Mouse (Mus musculus) MEL (cell line): ENCODE measurements around the gene Sars2. TPM values are rescaled to one million over a fixed set of nuclear protein-coding genes. Genes with fewer than 3 reads are reported as not detected.

Source experiments
- DNase-seq: peaks from one replicate; pipeline ENCODE4 v3.0.0; 2011; ENCODE audit warnings: low read depth, low spot score
- H3K27ac ChIP-seq: 2 replicates; pipeline ENCODE4 v1.5.1; 2012; ENCODE audit warnings: low read depth, mild to moderate bottlenecking, control low read depth, low read length, moderate library complexity; ENCODE audit not compliant: control insufficient read depth
- H3K27me3 ChIP-seq, 2 experiments: fragments of 150-350 bp in 1 of 2; sonication (generic) in 1 of 2; 2 replicates each; pipeline ENCODE4 v1.6.1; 2012; ENCODE audit warnings: low read length in 2 of 2, mild to moderate bottlenecking in 2 of 2, improper control_type of control experiment in 1 of 2, moderate library complexity in 1 of 2; ENCODE audit not compliant: insufficient read depth in 2 of 2, control insufficient read depth in 1 of 2
- H3K36me3 ChIP-seq, 2 experiments: 2 replicates each; pipeline ENCODE4 v1.6.1; 2012 to 2014; ENCODE audit warnings: low read length in 2 of 2, improper control_type of control experiment in 1 of 2, inconsistent platforms in 1 of 2, mild to moderate bottlenecking in 1 of 2; ENCODE audit not compliant: insufficient read depth in 2 of 2, control insufficient read depth in 1 of 2
- H3K4me1 ChIP-seq, 2 experiments: fragments of 150-350 bp in 1 of 2; sonication (generic) in 1 of 2; 2 replicates each; pipeline ENCODE4 v1.6.1; 2012; ENCODE audit warnings: low read length in 2 of 2, improper control_type of control experiment in 1 of 2, mild to moderate bottlenecking in 1 of 2; ENCODE audit not compliant: insufficient read depth in 2 of 2, control insufficient read depth in 1 of 2
- H3K4me3 ChIP-seq, 2 experiments: fragments of 150-350 bp in 1 of 2; sonication (generic) in 1 of 2; 2 replicates each; pipeline ENCODE4 v1.5.1; 2012; ENCODE audit warnings: low read depth in 2 of 2, low read length in 2 of 2, mild to moderate bottlenecking in 2 of 2, moderate library complexity in 2 of 2, control low read depth in 1 of 2, improper control_type of control experiment in 1 of 2; ENCODE audit not compliant: control insufficient read depth in 1 of 2, insufficient read depth in 1 of 2
- H3K79me2 ChIP-seq: 2 replicates; pipeline ENCODE4 v1.6.1; 2012; ENCODE audit warnings: mild to moderate bottlenecking, low read length, moderate library complexity; ENCODE audit not compliant: control insufficient read depth, poor library complexity, insufficient read depth
- H3K9ac ChIP-seq: 2 replicates; pipeline ENCODE4 v1.6.1; 2012; ENCODE audit warnings: low read depth, mild to moderate bottlenecking, control low read depth, low read length, moderate library complexity; ENCODE audit not compliant: control insufficient read depth, poor library complexity, severe bottlenecking
- H3K9me3 ChIP-seq: fragments of 150-350 bp; sonication (generic); replicated peaks from 2 replicates; pipeline ENCODE4 v1.6.1; 2012; ENCODE audit warnings: mild to moderate bottlenecking, low read length, improper control_type of control experiment, moderate library complexity; ENCODE audit not compliant: insufficient read depth
- BHLHE40 ChIP-seq: IDR thresholded peaks from 2 replicates; pipeline ENCODE4 v1.6.1; 2012; ENCODE audit warnings: low read depth, mild to moderate bottlenecking, inconsistent platforms, low read length, improper control_type of control experiment, borderline replicate concordance
- ELF1 ChIP-seq: IDR thresholded peaks from 2 replicates; pipeline ENCODE4 v1.6.1; 2014; ENCODE audit warnings: low read depth, mild to moderate bottlenecking, inconsistent platforms, low read length, improper control_type of control experiment, moderate library complexity
- EP300 ChIP-seq, 2 experiments: IDR thresholded peaks; 2 replicates each; pipeline ENCODE4 v1.6.1; 2011; ENCODE audit warnings: improper control_type of control experiment in 2 of 2, low read length in 2 of 2, low read depth in 1 of 2, mild to moderate bottlenecking in 1 of 2
- ETS1 ChIP-seq: IDR thresholded peaks from 2 replicates; pipeline ENCODE4 v1.6.1; 2012; ENCODE audit warnings: low read depth, mild to moderate bottlenecking, inconsistent platforms, low read length, improper control_type of control experiment, moderate library complexity
- GATA1 ChIP-seq: IDR thresholded peaks from 2 replicates; pipeline ENCODE4 v1.6.1; 2011; ENCODE audit warnings: low read depth, low read length, improper control_type of control experiment
- MAFK ChIP-seq: IDR thresholded peaks from 2 replicates; pipeline ENCODE4 v1.6.1; 2011; ENCODE audit warnings: low read depth, mild to moderate bottlenecking, low read length, improper control_type of control experiment, borderline replicate concordance
- MAZ ChIP-seq: IDR thresholded peaks from 2 replicates; pipeline ENCODE4 v1.6.1; 2012; ENCODE audit warnings: low read depth, mild to moderate bottlenecking, inconsistent platforms, low read length, improper control_type of control experiment
- MYC ChIP-seq: IDR thresholded peaks from 2 replicates; pipeline ENCODE4 v1.6.1; 2011; ENCODE audit warnings: low read depth, mild to moderate bottlenecking, low read length, improper control_type of control experiment, moderate library complexity
- POLR2A ChIP-seq, 2 experiments: IDR thresholded peaks; 2 replicates each; pipeline ENCODE4 v1.6.1; 2011 to 2012; ENCODE audit warnings: low read length in 2 of 2, mild to moderate bottlenecking in 2 of 2, control low read depth in 1 of 2, improper control_type of control experiment in 1 of 2, low read depth in 1 of 2, moderate library complexity in 1 of 2; ENCODE audit not compliant: control insufficient read depth in 1 of 2, insufficient read depth in 1 of 2, poor library complexity in 1 of 2
- RAD21 ChIP-seq: IDR thresholded peaks from 2 replicates; pipeline ENCODE4 v1.6.1; 2011; ENCODE audit warnings: mild to moderate bottlenecking, low read depth, low read length, improper control_type of control experiment
- RCOR1 ChIP-seq: IDR thresholded peaks from 2 replicates; pipeline ENCODE4 v1.6.1; 2012; ENCODE audit warnings: low read depth, mild to moderate bottlenecking, inconsistent platforms, low read length, improper control_type of control experiment
- SMC3 ChIP-seq: IDR thresholded peaks from 2 replicates; pipeline ENCODE4 v1.6.1; 2011; ENCODE audit warnings: low read depth, low read length, improper control_type of control experiment
- TBP ChIP-seq: IDR thresholded peaks from 2 replicates; pipeline ENCODE4 v1.8.0; 2011; ENCODE audit warnings: low read depth, low read length, improper control_type of control experiment
- TCF12 ChIP-seq: IDR thresholded peaks from 2 replicates; pipeline ENCODE4 v1.6.1; 2014; ENCODE audit warnings: low read depth, mild to moderate bottlenecking, inconsistent platforms, low read length, improper control_type of control experiment, moderate library complexity
- UBTF ChIP-seq: IDR thresholded peaks from 2 replicates; pipeline ENCODE4 v1.6.1; 2012; ENCODE audit warnings: low read depth, mild to moderate bottlenecking, inconsistent platforms, low read length, improper control_type of control experiment, moderate library complexity, borderline replicate concordance; ENCODE audit not compliant: insufficient read depth
- USF2 ChIP-seq, 2 experiments: IDR thresholded peaks; 2 replicates each; pipeline ENCODE4 v1.6.1; 2011 to 2012; ENCODE audit warnings: improper control_type of control experiment in 2 of 2, low read length in 2 of 2, borderline replicate concordance in 1 of 2, inconsistent platforms in 1 of 2, low read depth in 1 of 2, mild to moderate bottlenecking in 1 of 2; ENCODE audit not compliant: insufficient read depth in 1 of 2
- ZC3H11A ChIP-seq: IDR thresholded peaks from 2 replicates; pipeline ENCODE4 v1.6.1; 2012; ENCODE audit warnings: low read depth, mild to moderate bottlenecking, inconsistent platforms, low read length, improper control_type of control experiment
- ZKSCAN1 ChIP-seq: IDR thresholded peaks from 2 replicates; pipeline ENCODE4 v1.6.1; 2012; ENCODE audit warnings: low read depth, mild to moderate bottlenecking, inconsistent platforms, low read length, improper control_type of control experiment, moderate library complexity
- ZNF384 ChIP-seq: IDR thresholded peaks from 2 replicates; pipeline ENCODE4 v1.6.1; 2012; ENCODE audit warnings: low read depth, mild to moderate bottlenecking, inconsistent platforms, low read length, improper control_type of control experiment
- polyA plus RNA-seq, 2 experiments: library from polyadenylated mRNA; stranded (reverse) in 1 of 2; unstranded in 1 of 2; fragments of >175 nt in 1 of 2; fragments of >200 nt in 1 of 2; gene quantifications; 2 replicates each; pipeline versions ENCODE4 v1.2.1 to v1.2.4; 2012; ENCODE audit warnings: low replicate concordance in 2 of 2, low read depth in 1 of 2; ENCODE audit not compliant: insufficient read length in 2 of 2, insufficient read depth in 1 of 2, missing spikeins in 1 of 2
- total RNA-seq: library from RNA; depleted of rRNA; stranded (reverse); fragments of 300-350 nt; gene quantifications from 2 replicates; pipeline ENCODE4 v1.2.3, GENCODE M21; 2012

Sars2 gene
- total and polyA plus RNA-seq, 3 experiments, result 19.2 to 51.4 TPM; not detected in 1

DNA sequence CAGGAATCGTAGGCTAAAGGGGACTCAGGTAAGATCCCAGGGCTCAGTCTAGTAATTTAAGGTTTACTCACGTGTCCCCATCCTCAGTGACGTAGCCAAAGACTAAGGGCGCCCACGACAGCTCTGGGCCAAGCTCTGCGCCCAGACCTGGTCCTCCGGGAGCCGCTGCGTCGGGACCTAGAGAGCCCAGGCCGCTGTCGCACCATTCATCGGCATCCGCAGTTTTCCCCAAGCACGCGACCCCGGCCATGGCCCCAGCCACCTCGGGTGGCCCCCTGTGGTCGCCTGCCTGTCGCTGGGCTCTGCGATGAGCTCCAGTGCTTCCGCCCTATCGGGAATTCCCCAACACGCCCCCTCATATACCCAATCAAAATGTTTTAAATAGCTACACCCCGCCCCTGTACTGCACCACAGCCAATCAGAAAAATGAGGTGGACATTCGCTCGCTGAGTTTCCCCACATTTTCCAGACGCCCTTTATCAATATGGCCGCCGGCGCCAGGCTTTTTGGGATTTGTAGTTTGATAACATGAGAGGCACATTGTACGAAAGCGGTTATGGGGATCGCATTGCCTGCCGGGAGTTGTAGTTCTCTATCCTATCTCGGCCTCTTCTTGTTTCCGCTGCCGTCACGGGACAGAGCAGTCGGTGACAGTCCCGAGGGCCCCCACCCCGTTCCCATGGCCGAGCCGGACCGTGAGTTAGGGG is 24.5 kb downstream of the Sars2 start, which contains the start of gene Sirt2 (continued):
- peak; percentile 53; the same call in 1 of the 2 replicates for TF ChIP-seq BHLHE40
- TF ChIP-seq RCOR1, result no peak
- TF ChIP-seq USF2 (IDR thresholded peaks at IDR 0.05; ENCODE audit: borderline replicate concordance in 1 of 2, insufficient read depth in 1 of 2, low read depth in 1 of 2, low read length in 2 of 2), result peak in 1 of 2 experiments; percentile 26; a peak in 1 of 4 replicates

DNA sequence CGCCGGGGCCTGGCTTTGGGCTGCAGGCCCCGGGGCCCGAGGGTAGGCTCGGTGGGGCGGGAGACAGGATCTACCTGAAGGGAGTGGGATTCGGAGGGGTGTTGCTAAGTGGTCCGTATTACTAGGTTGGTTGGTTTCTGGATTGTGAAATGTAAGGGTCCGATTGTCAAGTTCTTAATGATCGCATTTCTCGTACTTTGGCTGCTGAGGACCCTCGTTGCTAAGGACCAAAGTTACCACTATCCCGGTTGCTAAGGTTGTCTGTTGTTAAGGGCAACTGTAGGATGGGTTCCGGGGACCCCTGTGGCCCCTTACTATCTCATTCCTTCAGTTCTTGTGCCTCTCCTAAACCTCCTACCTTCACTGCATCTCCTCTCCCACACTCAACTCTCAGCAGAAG is 25.1 kb downstream of the Sars2 start:
- Histone ChIP-seq H3K27ac (no peak overlapping the region), H3K4me3 (peak overlapping the region; percentile 63 to 81), H3K36me3 (peaks cover 0 to 32% of the 10 kb centered on the region in 2 experiments; a peak in 3 of 4 replicates), H3K4me1 (peaks cover 27 to 46% of the 10 kb centered on the region in 2 experiments), H3K9ac (peak overlapping the region; percentile 63), H3K9me3 (no peaks in the 10 kb centered on the region), H3K79me2 (peaks cover 20% of the 10 kb centered on the region), H3K27me3 (no peaks in the 10 kb centered on the region)
- TF ChIP-seq GATA1 (no peak), MAFK (no peak), ETS1 (no peak), ELF1 (no peak), TBP (no peak), TCF12 (no peak), ZC3H11A (no peak), RAD21 (no peak), MYC (no peak), EP300 (IDR thresholded peaks at IDR 0.05; ENCODE audit: low read depth in 1 of 2, low read length in 2 of 2) (no peak), USF2 (IDR thresholded peaks at IDR 0.05; ENCODE audit: borderline replicate concordance in 1 of 2, insufficient read depth in 1 of 2, low read depth in 1 of 2, low read length in 2 of 2) (no peak), POLR2A (IDR thresholded peaks at IDR 0.05; ENCODE audit: control insufficient read depth in 1 of 2, insufficient read depth in 1 of 2, low read depth in 1 of 2, low read length in 2 of 2, poor library complexity in 1 of 2) (no peak), MAZ (no peak), UBTF (no peak), ZNF384 (no peak), ZKSCAN1 (no peak), SMC3 (no peak)
- peak; percentile 45 for DNase-seq
